Mouse (Mus musculus) left cerebral cortex, postnatal 25 days (tissue): ENCODE measurements around the gene Kcnb1. TPM values are rescaled to one million over a fixed set of nuclear protein-coding genes. Genes with fewer than 3 reads are reported as not detected.

Experiments used
- DNase-seq, 2 experiments: peaks; one replicate each; pipeline ENCODE4 v3.0.0; 2022; ENCODE audit warnings: low spot score in 2 of 2, mixed read lengths in 1 of 2
- intact Hi-C: fragments of 180-260 bp; cut with DNase I; formaldehyde crosslinking; loops from one replicate; pipeline ENCODE4 v1.15.1; 2025
- total RNA-seq, 2 experiments: library from RNA; stranded (reverse); gene quantifications; 2 replicates each; pipeline ENCODE4 v1.2.3; 2021

Kcnb1 gene
- total RNA-seq, 2 experiments from 2014 or later, result 192 to 207 TPM

- intact Hi-C loops, result no loop called here
- DNase-seq, result no peak
These were observed 48.1 kb downstream of the Kcnb1 start for GRCm38 (mm10) chr2:167141810-167142209.

GRCm38 (mm10) chr2:167139801-167140269 is 50.1 kb downstream of the Kcnb1 start:
- DNase-seq, result peak; percentile 50 to 85
- intact Hi-C loops, result loop anchor here (10.0 kb wide), 1 partner anchor 45 kb away; no protein-coding TSS in a partner anchor

GRCm38 (mm10) chr2:167138611-167139010 is 51.3 kb downstream of the Kcnb1 start:
- intact Hi-C loops, result loop anchor here (10.0 kb wide), 1 partner anchor 46 kb away; no protein-coding TSS in a partner anchor
- no peak for DNase-seq

GRCm38 (mm10) chr2:167136909-167137308 is 53.0 kb downstream of the Kcnb1 start:
- intact Hi-C loops, result loop anchor here (2.0 to 10.0 kb wide), 2 partner anchors 14 to 48 kb away; no protein-coding TSS in a partner anchor
- DNase-seq, result peak; percentile 90 to 98

- intact Hi-C loops, result loop anchor here (10.0 kb wide), 1 partner anchor 53 kb away; no protein-coding TSS in a partner anchor
- DNase-seq, result no peak
These were observed 57.9 kb downstream of the Kcnb1 start for GRCm38 (mm10) chr2:167132041-167132440.

GRCm38 (mm10) chr2:167130050-167130770 is 59.7 kb downstream of the Kcnb1 start:
- intact Hi-C loops, result loop anchor here (10.0 kb wide), 1 partner anchor 55 kb away; no protein-coding TSS in a partner anchor
- no peak for DNase-seq

- intact Hi-C loops, result no loop called here
- DNase-seq, result no peak
These were observed 60.4 kb downstream of the Kcnb1 start for GRCm38 (mm10) chr2:167129608-167129955.

- peak in 1 of 2 experiments; percentile 58 for DNase-seq
- intact Hi-C loops, result no loop called here
These were observed 61.0 kb downstream of the Kcnb1 start for GRCm38 (mm10) chr2:167128699-167129607.

GRCm38 (mm10) chr2:167127404-167127803 is 62.6 kb downstream of the Kcnb1 start:
- DNase-seq, result no peak
- intact Hi-C loops, result no loop called here

GRCm38 (mm10) chr2:167125781-167126180 is 64.2 kb downstream of the Kcnb1 start:
- intact Hi-C loops, result no loop called here
- DNase-seq, result no peak

- intact Hi-C loops, result no loop called here
- peak; percentile 56 to 78 for DNase-seq
These were observed 66.0 kb downstream of the Kcnb1 start for GRCm38 (mm10) chr2:167123936-167124335.

GRCm38 (mm10) chr2:167122737-167123136 is 67.2 kb downstream of the Kcnb1 start:
- DNase-seq, result no peak
- intact Hi-C loops, result no loop called here

GRCm38 (mm10) chr2:167121996-167122395 is 68.0 kb downstream of the Kcnb1 start:
- no peak for DNase-seq
- intact Hi-C loops, result no loop called here

- no peak for DNase-seq
- intact Hi-C loops, result no loop called here
These were observed 68.7 kb downstream of the Kcnb1 start for GRCm38 (mm10) chr2:167121228-167121627.

- intact Hi-C loops, result no loop called here
- DNase-seq, result no peak
These were observed 69.6 kb downstream of the Kcnb1 start for GRCm38 (mm10) chr2:167120186-167120830.

GRCm38 (mm10) chr2:167118046-167118445 is 71.9 kb downstream of the Kcnb1 start:
- intact Hi-C loops, result no loop called here
- no peak for DNase-seq

- intact Hi-C loops, result loop anchor here (1.0 to 2.0 kb wide), 2 partner anchors 77 to 106 kb away; no protein-coding TSS in a partner anchor
- DNase-seq, result peak; percentile 76 to 82
These were observed 77.2 kb downstream of the Kcnb1 start for GRCm38 (mm10) chr2:167112737-167113136.

- intact Hi-C loops, result loop anchor here (1.0 to 2.0 kb wide), 2 partner anchors 77 to 107 kb away; no protein-coding TSS in a partner anchor
- no peak for DNase-seq
These were observed 77.7 kb downstream of the Kcnb1 start for GRCm38 (mm10) chr2:167112259-167112658.

- intact Hi-C loops, result no loop called here
- no peak for DNase-seq
These were observed 80.4 kb downstream of the Kcnb1 start for GRCm38 (mm10) chr2:167109506-167109905.

GRCm38 (mm10) chr2:167103546-167103945 is 86.4 kb downstream of the Kcnb1 start:
- no peak for DNase-seq
- intact Hi-C loops, result no loop called here
